Mouse (Mus musculus) lung, postnatal 0 days (tissue): ENCODE data around the gene Klk8. TPM values are rescaled to one million over a fixed set of nuclear protein-coding genes. Genes with fewer than 3 reads are reported as not detected.

Experiments used
- ATAC-seq: fragments of 200-750 bp; cut with Nextera tagmentation; 2 replicates; pipeline ENCODE4 v1.8.0; 2017; ENCODE audit warnings: moderate library complexity
- DNase-seq: peaks from one replicate; pipeline ENCODE4 v3.0.0-alpha.2; 2016; ENCODE audit warnings: low spot score
- H3K27ac ChIP-seq: fragments of 300-500 bp; sonication (generic); 2 replicates; pipeline ENCODE4 v1.5.1; 2014; ENCODE audit warnings: antibody characterized with exemption, mild to moderate bottlenecking, low read length, mixed read lengths
- H3K27me3 ChIP-seq: fragments of 300-500 bp; sonication (generic); replicated peaks from 2 replicates; pipeline ENCODE4 v1.6.1; 2014; ENCODE audit warnings: low read length, mixed read lengths; ENCODE audit not compliant: insufficient read depth
- H3K36me3 ChIP-seq: fragments of 300-500 bp; sonication (generic); 2 replicates; pipeline ENCODE4 v1.6.1; 2014; ENCODE audit warnings: low read length, mixed read lengths; ENCODE audit not compliant: insufficient read depth
- H3K4me1 ChIP-seq: fragments of 300-500 bp; sonication (generic); 2 replicates; pipeline ENCODE4 v1.6.1; 2014; ENCODE audit warnings: antibody characterized with exemption, low read depth, low read length, mixed read lengths; ENCODE audit not compliant: insufficient read depth
- H3K4me2 ChIP-seq: fragments of 300-500 bp; sonication (generic); replicated peaks from 2 replicates; pipeline ENCODE4 v1.6.1; 2014; ENCODE audit warnings: low read depth, mild to moderate bottlenecking, low read length, moderate library complexity, mixed read lengths
- H3K4me3 ChIP-seq: fragments of 300-500 bp; sonication (generic); 2 replicates; pipeline ENCODE4 v1.5.1; 2014; ENCODE audit warnings: low read depth, low read length
- H3K9ac ChIP-seq: fragments of 300-500 bp; sonication (generic); replicated peaks from 2 replicates; pipeline ENCODE4 v1.6.1; 2014; ENCODE audit warnings: low read depth, mild to moderate bottlenecking
- H3K9me3 ChIP-seq: fragments of 300-500 bp; sonication (generic); 2 replicates; pipeline ENCODE4 v1.6.1; 2016; ENCODE audit warnings: low read length, mixed read lengths
- CTCF ChIP-seq: IDR thresholded peaks from 2 replicates; pipeline ENCODE4 v1.5.1; 2016; ENCODE audit warnings: antibody characterized with exemption, mild to moderate bottlenecking
- EP300 ChIP-seq: IDR thresholded peaks from 2 replicates; pipeline ENCODE4 v1.6.1; 2016; ENCODE audit warnings: antibody characterized with exemption, mild to moderate bottlenecking, control low read depth
- WGBS: fragments of 180-500 bp; shearing (Covaris S2); extraction: QIAGEN DNeasy Blood & Tissue Kit; methylation state at CpG from one replicate; pipeline ENCODE4 v1.1.7; 2014; 5-methylcytosine and 5-hydroxymethylcytosine counted together
- polyA plus RNA-seq: library from polyadenylated mRNA; unstranded; fragments of >200 nt; fragmentation: Nextera tagmentation; extraction: Ambion mirVana; gene quantifications from 2 replicates; pipeline ENCODE4 v1.2.1, GENCODE M21; 2015

Gene Klk8
- polyA plus RNA-seq, 1 experiment from 2014 or later = 47.1 TPM

DNA sequence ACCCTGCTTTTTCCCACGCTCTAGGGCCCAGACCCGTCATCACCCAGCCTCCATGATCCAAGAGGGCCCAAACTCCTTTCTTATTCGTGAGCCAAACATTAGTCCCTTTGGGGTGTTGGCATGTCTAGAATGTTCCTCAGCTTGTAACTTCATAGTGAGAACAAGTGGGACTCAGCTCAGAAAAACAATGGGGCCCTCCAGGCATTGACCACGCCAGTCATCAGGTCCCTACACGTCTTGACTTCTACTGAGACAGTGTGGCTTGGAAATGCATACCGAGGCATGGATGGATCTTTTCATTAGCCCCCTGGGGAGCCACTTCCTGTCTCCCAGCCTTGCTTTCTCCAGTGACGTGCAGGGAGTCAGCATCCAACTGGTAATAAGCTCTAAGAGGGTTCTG is 2.5 kb downstream of the Klk8 start:
- Histone ChIP-seq H3K4me2 (no peak overlapping the region), H3K4me3 (no peak overlapping the region), H3K27ac (no peak overlapping the region), H3K36me3 (no peaks in the 10 kb centered on the region), H3K4me1 (peaks cover 4% of the 10 kb centered on the region; the same call in 1 of the 2 replicates), H3K9me3 (no peaks in the 10 kb centered on the region), H3K27me3 (no peaks in the 10 kb centered on the region), H3K9ac (no peak overlapping the region)
- TF ChIP-seq EP300 = no peak
- TF ChIP-seq CTCF = no peak
- ATAC-seq = no peak
- no peak for DNase-seq
- WGBS = 72% methylated on average over 7 of the region's 7 CpGs

DNA sequence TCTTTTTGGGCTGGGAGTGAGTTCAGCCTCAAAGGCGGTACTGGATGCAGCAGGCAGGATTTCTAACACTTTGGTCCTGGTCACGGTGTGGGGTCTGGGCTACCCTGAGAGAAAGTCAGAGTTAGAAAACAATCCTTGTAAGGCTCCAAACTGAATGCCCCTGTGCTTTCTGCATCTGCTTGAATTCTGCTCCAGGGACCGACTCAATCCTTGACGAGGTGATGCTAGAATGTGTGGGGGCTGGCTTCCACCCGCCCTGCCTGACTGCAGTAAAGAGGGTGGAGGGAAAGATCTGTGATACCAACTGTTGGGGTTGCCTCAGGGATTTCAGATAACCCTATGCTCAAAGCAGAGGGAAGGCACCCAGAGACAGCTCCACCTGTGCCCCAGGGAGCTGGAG is 13.6 kb downstream of the Klk8 start, which contains the start of gene Klk7:
Gene Klk7 (plus strand): TSS at position 301 of the 400 bp plus-strand sequence.
- H3K9ac ChIP-seq = no peak within 1 kb of the TSS
- no peaks in the 10 kb centered on the region for H3K9me3 ChIP-seq
- H3K4me1 ChIP-seq = no peaks in the 10 kb centered on the region
- DNase-seq (no peak), ATAC-seq (no peak)
- H3K4me3 ChIP-seq = no peak within 1 kb of the TSS
- H3K36me3 ChIP-seq = no peaks in the 10 kb centered on the region
- no peaks in the 10 kb centered on the region for H3K27me3 ChIP-seq
- WGBS = 41% methylated on average over 5 of the region's 5 CpGs
- TF ChIP-seq CTCF = no peak
- no peak for TF ChIP-seq EP300
- no peak within 1 kb of the TSS for H3K27ac ChIP-seq
- H3K4me2 ChIP-seq = no peak within 1 kb of the TSS

DNA sequence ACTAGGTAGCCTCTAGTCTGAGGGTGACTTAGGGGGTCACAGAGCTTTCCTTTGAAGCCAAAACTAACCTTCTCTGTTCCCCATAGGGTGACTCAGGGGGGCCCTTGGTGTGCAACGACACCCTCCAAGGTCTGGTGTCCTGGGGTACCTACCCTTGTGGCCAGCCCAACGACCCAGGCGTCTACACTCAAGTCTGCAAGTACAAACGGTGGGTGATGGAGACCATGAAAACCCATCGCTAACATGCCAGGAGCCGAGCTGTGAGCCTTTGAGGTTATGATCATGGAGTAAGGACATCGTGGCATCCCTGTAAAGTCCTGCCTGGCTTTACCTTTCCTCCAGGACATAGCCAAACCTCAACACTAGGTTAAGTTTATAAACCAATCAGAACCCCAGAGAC is 17.8 kb downstream of the Klk8 start:
- TF ChIP-seq EP300 = no peak
- TF ChIP-seq CTCF = no peak
- Histone ChIP-seq H3K4me2 (no peak overlapping the region), H3K27ac (no peak overlapping the region), H3K4me3 (no peak overlapping the region), H3K9me3 (no peaks in the 10 kb centered on the region), H3K36me3 (no peaks in the 10 kb centered on the region), H3K9ac (no peak overlapping the region), H3K27me3 (no peaks in the 10 kb centered on the region), H3K4me1 (no peaks in the 10 kb centered on the region)
- DNase-seq (no peak), ATAC-seq (no peak)
- 85% methylated on average over 7 of the region's 7 CpGs for WGBS

DNA sequence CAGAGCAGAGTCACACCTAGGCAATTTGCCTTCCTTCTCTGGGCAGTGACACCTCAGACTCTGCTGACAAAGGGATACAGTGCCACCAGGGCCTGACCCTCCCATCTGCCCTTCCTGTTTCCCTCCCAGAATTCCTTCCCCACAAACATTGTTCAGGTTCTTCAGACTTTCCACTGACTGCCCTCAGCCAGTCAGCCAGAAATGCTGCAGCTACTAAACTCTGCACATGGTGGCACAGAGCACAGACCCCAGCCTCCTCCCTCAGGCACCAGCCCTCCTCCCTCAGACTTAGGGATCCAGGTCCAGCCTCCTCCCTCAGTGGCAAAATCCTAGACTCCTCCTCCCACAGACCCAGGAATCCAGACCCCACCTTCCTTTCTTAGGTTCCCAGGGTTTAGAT is 19.4 kb downstream of the Klk8 start:
- TF ChIP-seq CTCF (no peak), EP300 (no peak)
- ATAC-seq = no peak

DNA sequence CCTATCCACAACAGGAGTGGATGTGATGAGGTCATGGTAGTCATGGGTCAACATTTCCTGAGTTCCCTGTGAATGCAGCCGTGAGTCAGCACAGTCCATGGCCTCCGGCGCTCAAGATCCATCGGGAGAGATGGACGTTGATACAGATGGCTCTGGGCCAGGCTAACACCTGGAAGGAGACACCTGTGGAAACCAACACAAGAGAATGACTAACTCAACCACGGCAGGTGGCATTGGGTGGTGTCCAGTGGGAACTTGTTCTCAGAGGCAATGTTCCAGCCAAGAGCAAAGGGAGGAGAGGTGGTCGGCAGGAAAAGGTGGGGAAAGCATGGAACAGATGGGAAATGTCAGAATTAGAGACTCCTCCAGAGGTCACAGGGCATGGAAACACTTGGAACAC is 24.2 kb downstream of the Klk8 start:
- WGBS = 87% methylated on average over 7 of the region's 7 CpGs
- no peak for ATAC-seq
- Histone ChIP-seq H3K36me3 (no peaks in the 10 kb centered on the region), H3K4me1 (no peaks in the 10 kb centered on the region), H3K9me3 (no peaks in the 10 kb centered on the region), H3K9ac (no peak overlapping the region), H3K4me3 (no peak overlapping the region), H3K27ac (no peak overlapping the region), H3K27me3 (no peaks in the 10 kb centered on the region), H3K4me2 (no peak overlapping the region)
- DNase-seq = no peak
- TF ChIP-seq CTCF = no peak
- no peak for TF ChIP-seq EP300

More for the DNA sequence above, 19.4 kb downstream of the Klk8 start:
- H3K4me3 ChIP-seq = no peak overlapping the region
- H3K4me1 ChIP-seq = no peaks in the 10 kb centered on the region
- no peak overlapping the region for H3K9ac ChIP-seq
- no peaks in the 10 kb centered on the region for H3K36me3 ChIP-seq
- no peaks in the 10 kb centered on the region for H3K9me3 ChIP-seq
- H3K27ac ChIP-seq = no peak overlapping the region
- no peak overlapping the region for H3K4me2 ChIP-seq
- no peaks in the 10 kb centered on the region for H3K27me3 ChIP-seq
- DNase-seq = no peak

DNA sequence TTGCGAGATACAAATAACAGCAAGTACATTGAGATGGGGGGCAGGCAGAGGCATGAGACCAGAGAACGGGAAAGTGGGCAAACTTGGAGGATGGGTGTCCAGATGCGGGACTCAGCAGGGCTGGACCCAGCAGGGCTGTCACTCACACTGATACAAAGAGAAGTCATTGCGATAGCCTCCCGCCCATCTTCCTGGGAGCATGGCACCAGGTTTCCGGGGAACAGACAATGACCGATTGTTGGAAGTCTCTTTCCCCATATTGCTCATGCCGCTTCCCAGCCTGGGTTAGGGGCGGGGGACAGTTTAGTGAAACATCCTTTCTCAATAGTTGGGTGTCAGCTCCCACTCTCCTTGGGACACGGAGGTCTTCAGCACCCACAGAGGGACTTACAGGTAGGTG is 26.8 kb downstream of the Klk8 start, which contains the start of gene Klk6:
Gene Klk6 (plus strand): TSS at position 301 of the 400 bp plus-strand sequence.
- Histone ChIP-seq H3K9me3 (no peaks in the 10 kb centered on the region), H3K36me3 (no peaks in the 10 kb centered on the region), H3K4me3 (no peak within 1 kb of the TSS), H3K4me1 (no peaks in the 10 kb centered on the region), H3K4me2 (no peak within 1 kb of the TSS), H3K9ac (no peak within 1 kb of the TSS), H3K27ac (no peak within 1 kb of the TSS), H3K27me3 (no peaks in the 10 kb centered on the region)
- TF ChIP-seq EP300 = no peak
- no peak for TF ChIP-seq CTCF
- no peak for ATAC-seq
- no peak for DNase-seq
- 80% methylated on average over 10 of the region's 10 CpGs for WGBS

DNA sequence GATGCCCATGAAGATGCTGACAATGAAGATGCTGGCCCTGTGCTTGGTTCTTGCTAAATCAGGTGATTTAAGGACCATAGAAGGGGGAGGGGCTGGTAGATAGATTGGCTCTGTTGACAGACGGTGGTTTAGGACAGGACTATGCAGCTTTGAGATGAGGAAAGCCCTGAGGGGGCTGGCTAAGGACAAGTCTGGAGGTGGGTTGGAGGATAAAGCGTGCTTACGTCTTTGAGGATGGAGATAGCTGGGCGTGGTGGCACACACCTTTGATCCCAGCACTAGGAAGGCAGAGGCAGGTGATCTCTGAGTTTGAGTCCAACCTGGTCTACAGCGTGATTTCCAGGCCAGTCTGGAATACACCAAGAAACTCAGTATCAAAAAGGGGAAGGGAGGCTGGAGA is 28.7 kb downstream of the Klk8 start:
- no peak overlapping the region for H3K4me2 ChIP-seq
- H3K4me1 ChIP-seq = no peaks in the 10 kb centered on the region
- no peaks in the 10 kb centered on the region for H3K36me3 ChIP-seq
- no peaks in the 10 kb centered on the region for H3K9me3 ChIP-seq
- ATAC-seq (no peak), DNase-seq (no peak)
- H3K27me3 ChIP-seq = no peaks in the 10 kb centered on the region
- no peak overlapping the region for H3K4me3 ChIP-seq
- H3K9ac ChIP-seq = no peak overlapping the region
- TF ChIP-seq CTCF (no peak), EP300 (no peak)
- 81% methylated on average over 5 of the region's 5 CpGs for WGBS
- H3K27ac ChIP-seq = no peak overlapping the region
